Mouse (Mus musculus) limb, embryonic 11.5 days (tissue): ENCODE measurements around the gene Stk35. TPM values are rescaled to one million over a fixed set of nuclear protein-coding genes. Genes with fewer than 3 reads are reported as not detected.

ENCODE experiments used
- ATAC-seq: fragments of 200-750 bp; cut with Nextera tagmentation; 2 replicates; pipeline ENCODE4 v1.8.0; 2017; ENCODE audit warnings: low read depth; ENCODE audit not compliant: insufficient number of reproducible peaks, low FRiP score, low TSS enrichment
- DNase-seq: peaks from one replicate; pipeline ENCODE4 v3.0.0-alpha.2; 2015; ENCODE audit warnings: low spot score
- H3K27ac ChIP-seq: fragments of 300-500 bp; sonication (generic); replicated peaks from 2 replicates; pipeline ENCODE4 v1.5.1; 2014; ENCODE audit warnings: low read depth, mild to moderate bottlenecking, low read length
- H3K27me3 ChIP-seq: fragments of 300-500 bp; sonication (generic); 2 replicates; pipeline ENCODE4 v1.6.1; 2014; ENCODE audit warnings: mild to moderate bottlenecking, low read length, mixed read lengths; ENCODE audit not compliant: control insufficient read depth, insufficient read depth
- H3K36me3 ChIP-seq: fragments of 300-500 bp; sonication (generic); 2 replicates; pipeline ENCODE4 v1.6.1; 2014; ENCODE audit warnings: mild to moderate bottlenecking, low read length, moderate library complexity, mixed read lengths; ENCODE audit not compliant: control insufficient read depth, insufficient read depth
- H3K4me1 ChIP-seq: fragments of 300-500 bp; sonication (generic); 2 replicates; pipeline ENCODE4 v1.6.1; 2014; ENCODE audit warnings: low read length, mixed read lengths; ENCODE audit not compliant: control insufficient read depth, insufficient read depth
- H3K4me2 ChIP-seq: fragments of 300-500 bp; sonication (generic); 2 replicates; pipeline ENCODE4 v1.6.1; 2014; ENCODE audit warnings: low read depth, mild to moderate bottlenecking, moderate library complexity; ENCODE audit not compliant: severe bottlenecking
- H3K4me3 ChIP-seq: fragments of 300-500 bp; sonication (generic); 2 replicates; pipeline ENCODE4 v1.5.1; 2014; ENCODE audit warnings: low read depth, low read length
- H3K9ac ChIP-seq: fragments of 300-500 bp; sonication (generic); 2 replicates; pipeline ENCODE4 v1.6.1; 2014; ENCODE audit warnings: mild to moderate bottlenecking, low read length
- H3K9me3 ChIP-seq: fragments of 300-500 bp; sonication (generic); 2 replicates; pipeline ENCODE4 v1.6.1; 2016; ENCODE audit warnings: low read length; ENCODE audit not compliant: control insufficient read depth
- WGBS: fragments of 180-500 bp; shearing (Covaris S2); extraction: QIAGEN DNeasy Blood & Tissue Kit; methylation state at CpG from one replicate; pipeline ENCODE4 v1.1.7; 2014; 5-methylcytosine and 5-hydroxymethylcytosine counted together
- polyA plus RNA-seq: library from polyadenylated mRNA; unstranded; fragments of >200 nt; fragmentation: Nextera tagmentation; extraction: Ambion mirVana; gene quantifications from 2 replicates; pipeline ENCODE4 v1.2.1, GENCODE M21; 2014

Stk35 gene
- polyA plus RNA-seq, 1 experiment from 2014 or later, result 20.5 TPM

GRCm38 (mm10) chr2:129873489-129873888, 73.2 kb downstream of the Stk35 start:
- Histone ChIP-seq H3K4me3 (no peak overlapping the region), H3K9ac (no peak overlapping the region), H3K4me2 (no peak overlapping the region), H3K36me3 (no peaks in the 10 kb centered on the region), H3K4me1 (no peaks in the 10 kb centered on the region), H3K9me3 (no peaks in the 10 kb centered on the region), H3K27ac (no peak overlapping the region), H3K27me3 (no peaks in the 10 kb centered on the region)
- WGBS, result 9% methylated on average over 5 of the region's 5 CpGs
- DNase-seq (peak; percentile 90), ATAC-seq (peak; percentile 13; the same call in 1 of the 2 replicates)

- no peak for ATAC-seq
- H3K4me3 ChIP-seq, result no peak overlapping the region
- WGBS, result 70% methylated on average over 9 of the region's 9 CpGs
Observed at GRCm38 (mm10) chr2:129874084-129874483, 73.8 kb downstream of the Stk35 start.

DNA sequence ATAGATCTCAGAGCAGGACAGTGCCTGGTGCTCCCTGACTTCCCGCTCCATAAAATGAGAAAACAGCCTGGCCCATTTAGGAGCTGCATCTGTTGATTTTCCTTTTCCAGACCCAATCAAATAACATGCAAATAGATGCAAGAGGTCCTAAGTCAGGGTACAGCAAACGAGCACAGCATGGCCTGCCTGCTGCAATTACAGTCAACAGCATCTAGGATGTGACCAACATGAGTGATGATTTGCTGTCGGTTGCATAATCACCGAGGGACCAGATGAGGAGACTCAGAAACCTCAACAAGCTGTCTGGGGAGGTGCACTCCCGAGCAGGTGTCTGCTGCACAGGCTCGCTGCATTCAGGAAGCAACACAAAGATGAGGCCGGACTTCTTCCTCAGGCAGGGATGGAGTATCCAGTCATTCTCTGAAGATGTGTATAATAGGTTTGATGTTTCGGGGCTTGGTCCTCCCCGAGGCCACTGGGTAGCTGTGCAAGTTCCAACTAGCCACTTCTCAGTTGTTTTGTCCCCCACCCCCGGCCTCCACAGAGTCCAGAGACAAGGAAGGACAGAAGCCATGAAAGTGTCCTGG, 74.3 kb downstream of the Stk35 start:
- DNase-seq, result no peak
- no peak overlapping the region for H3K4me3 ChIP-seq
- no peak for ATAC-seq
- H3K36me3 ChIP-seq, result no peaks in the 10 kb centered on the region
- no peaks in the 10 kb centered on the region for H3K27me3 ChIP-seq
- no peak overlapping the region for H3K9ac ChIP-seq
- H3K4me2 ChIP-seq, result no peak overlapping the region
- 74% methylated on average over 10 of the region's 10 CpGs for WGBS
- H3K9me3 ChIP-seq, result no peaks in the 10 kb centered on the region
- no peaks in the 10 kb centered on the region for H3K4me1 ChIP-seq
- no peak overlapping the region for H3K27ac ChIP-seq

More at GRCm38 (mm10) chr2:129874084-129874483, 73.8 kb downstream of the Stk35 start:
- Histone ChIP-seq H3K9me3 (no peaks in the 10 kb centered on the region), H3K4me2 (no peak overlapping the region), H3K36me3 (no peaks in the 10 kb centered on the region), H3K27me3 (no peaks in the 10 kb centered on the region), H3K9ac (no peak overlapping the region), H3K27ac (no peak overlapping the region), H3K4me1 (no peaks in the 10 kb centered on the region)
- no peak for DNase-seq

DNA sequence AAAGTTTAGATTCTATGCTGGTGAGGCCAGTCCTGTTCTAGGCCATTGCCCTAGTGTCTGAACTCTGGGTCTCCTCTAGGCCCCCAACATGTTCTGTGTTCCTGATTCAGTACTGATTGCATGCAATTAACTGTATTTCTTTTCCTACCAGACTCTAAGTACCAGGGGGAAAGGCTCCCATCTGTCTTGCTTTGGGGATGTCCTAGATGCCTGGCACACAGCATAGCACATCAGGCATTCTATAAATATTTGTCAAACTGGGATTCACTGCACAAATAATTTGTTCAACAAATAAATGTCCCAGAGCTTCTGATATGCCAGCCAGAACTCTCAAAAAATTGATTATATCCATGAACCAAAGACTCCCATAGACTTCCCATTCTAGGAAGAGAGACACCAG, 76.6 kb downstream of the Stk35 start:
- ATAC-seq (no peak), DNase-seq (no peak)
- Histone ChIP-seq H3K9ac (no peak overlapping the region), H3K27me3 (no peaks in the 10 kb centered on the region), H3K4me1 (no peaks in the 10 kb centered on the region), H3K4me2 (no peak overlapping the region), H3K36me3 (no peaks in the 10 kb centered on the region), H3K4me3 (no peak overlapping the region), H3K27ac (no peak overlapping the region), H3K9me3 (no peaks in the 10 kb centered on the region)

GRCm38 (mm10) chr2:129879817-129880216, 79.5 kb downstream of the Stk35 start:
- Histone ChIP-seq H3K9me3 (no peaks in the 10 kb centered on the region), H3K27me3 (no peaks in the 10 kb centered on the region), H3K9ac (no peak overlapping the region), H3K4me3 (no peak overlapping the region), H3K27ac (no peak overlapping the region), H3K4me1 (no peaks in the 10 kb centered on the region), H3K4me2 (no peak overlapping the region), H3K36me3 (no peaks in the 10 kb centered on the region)
- no peak for ATAC-seq
- DNase-seq, result peak; percentile 63
- 32% methylated on average over 3 of the region's 3 CpGs for WGBS

DNA sequence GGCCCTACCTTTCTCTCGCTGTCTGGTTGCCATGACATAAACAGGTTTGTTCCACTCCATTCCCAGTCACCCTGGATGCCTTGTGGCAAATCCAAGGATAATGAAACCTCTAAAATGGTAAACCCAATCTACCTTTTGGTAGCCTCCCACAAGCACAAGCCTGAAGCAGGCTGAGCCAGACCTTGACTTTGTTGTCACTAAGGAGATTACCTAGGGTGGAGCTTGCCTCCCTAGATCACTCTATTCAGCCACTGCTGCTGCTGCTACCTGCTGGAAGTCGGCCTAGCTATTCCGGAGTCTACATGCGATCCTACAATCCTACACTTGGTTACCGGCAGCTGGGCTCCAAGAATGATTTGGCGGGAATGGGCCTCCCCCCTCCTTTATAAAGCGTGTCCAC, 79.9 kb downstream of the Stk35 start:
- H3K36me3 ChIP-seq, result no peaks in the 10 kb centered on the region
- 88% methylated on average over 7 of the region's 7 CpGs for WGBS
- DNase-seq (no peak), ATAC-seq (no peak)
- H3K4me2 ChIP-seq, result no peak overlapping the region
- H3K4me3 ChIP-seq, result no peak overlapping the region
- H3K9me3 ChIP-seq, result no peaks in the 10 kb centered on the region
- no peak overlapping the region for H3K27ac ChIP-seq
- H3K27me3 ChIP-seq, result no peaks in the 10 kb centered on the region
- no peaks in the 10 kb centered on the region for H3K4me1 ChIP-seq
- no peak overlapping the region for H3K9ac ChIP-seq

GRCm38 (mm10) chr2:129881886-129882285, 81.6 kb downstream of the Stk35 start:
- Histone ChIP-seq H3K9me3 (no peaks in the 10 kb centered on the region), H3K27me3 (no peaks in the 10 kb centered on the region), H3K9ac (no peak overlapping the region), H3K27ac (no peak overlapping the region), H3K4me3 (no peak overlapping the region), H3K36me3 (no peaks in the 10 kb centered on the region), H3K4me2 (no peak overlapping the region), H3K4me1 (no peaks in the 10 kb centered on the region)
- DNase-seq, result no peak
- 77% methylated on average over 1 of the region's 1 CpGs for WGBS
- no peak for ATAC-seq

Other genes with a start within 250 kb of the Stk35 start
- gene Sirpa, start 207.7 kb upstream of the Stk35 start, polyA plus RNA-seq, result 15.2 and 16.0 TPM in 2 replicates
- gene Pdyn, start 100.7 kb upstream of the Stk35 start, polyA plus RNA-seq, result not detected in 2 replicates
- gene Tgm3, start 211.8 kb downstream of the Stk35 start, polyA plus RNA-seq, result 0.12 TPM in 1 of 2 replicates, not detected in the other